Mouse (Mus musculus) kidney, postnatal 14 days (tissue): ENCODE measurements at regions not wholly inside any gene's neighbourhood (a gene's known extent, or its start where the extent isn't known, plus 50 kb on each side); places are given as distances from the start of the nearest gene placed in this dataset.

Experiments used
- DNase-seq: peaks from one replicate; pipeline ENCODE4 v3.0.0; 2022; ENCODE audit warnings: mixed read lengths

DNA sequence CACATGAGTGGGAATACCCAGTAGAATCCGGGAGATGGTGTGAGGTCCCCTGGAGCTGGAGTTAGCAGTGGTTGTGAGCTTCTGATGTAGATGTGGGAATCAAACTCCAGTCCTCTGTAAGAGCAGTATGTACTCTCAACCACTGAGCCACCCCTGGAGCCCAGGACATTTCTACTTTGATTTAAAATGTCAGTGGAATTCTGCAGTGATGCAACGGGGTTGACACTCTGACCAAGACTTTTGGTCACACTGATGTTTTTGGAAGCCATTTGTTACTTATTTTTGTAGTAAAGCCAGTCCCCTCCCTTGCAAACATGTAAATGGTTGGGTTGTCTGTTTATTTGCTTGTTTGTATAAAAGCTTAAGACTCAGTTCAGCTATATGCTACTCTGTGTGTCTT, 53.6 kb upstream of the Bcl6 start:
- DNase-seq = no peak

DNA sequence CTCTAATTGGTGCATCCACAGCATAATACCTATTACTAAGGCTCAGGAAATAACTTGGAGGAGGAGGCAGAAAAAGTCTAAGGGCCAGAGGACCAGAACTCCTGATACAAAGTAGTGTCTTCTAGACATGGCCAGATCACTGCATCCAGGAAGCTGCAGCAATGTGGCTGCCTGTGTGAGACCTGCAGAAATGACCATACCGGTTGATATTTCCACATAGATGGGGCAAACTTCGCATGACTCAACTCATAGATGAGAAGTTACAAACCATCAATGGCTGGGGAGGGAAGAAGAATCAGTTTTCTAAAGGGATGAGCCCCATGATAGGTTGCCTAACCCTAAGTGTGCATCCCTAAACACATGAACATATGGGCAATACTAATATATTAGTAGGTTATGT, 52.8 kb upstream of the Bcl6 start:
- DNase-seq = no peak

DNA sequence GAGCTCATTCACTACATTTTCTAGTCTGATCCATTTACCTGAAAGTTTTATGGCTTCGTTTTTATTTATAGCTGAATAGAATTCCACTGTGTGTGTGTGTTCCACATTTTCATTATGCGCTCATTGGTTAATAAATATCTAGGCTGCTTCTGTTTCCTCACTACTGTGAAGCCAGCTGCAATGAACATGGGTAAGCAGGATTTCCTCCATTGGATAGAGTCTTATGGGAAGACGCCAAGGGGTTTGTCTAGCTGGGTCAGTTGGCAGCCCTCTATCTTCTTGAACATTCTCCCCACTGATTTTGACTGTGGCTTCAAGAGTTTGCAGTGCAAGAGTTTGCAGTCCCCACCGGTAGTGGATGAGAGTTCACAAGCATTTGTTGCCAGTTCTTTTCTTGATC, 51.1 kb upstream of the Bcl6 start:
- peak; percentile 57 for DNase-seq
